Mouse (Mus musculus): ENCODE results near the gene Sdr39u1.
A peak's percentile ranks its signal among the peaks of the same experiment; 100 is the strongest.

The Sdr39u1 gene

GRCm38 (mm10) chr14:55884713-55885113 lies 15.4 kb downstream of the Sdr39u1 start, which contains the start of gene Khnyn:
TSS of gene Khnyn (plus strand) at chr14:55884947.
- peak; percentile 69 to 73 for DNase-seq (ENCODE audit: low spot score in 2 of 2)

DNA sequence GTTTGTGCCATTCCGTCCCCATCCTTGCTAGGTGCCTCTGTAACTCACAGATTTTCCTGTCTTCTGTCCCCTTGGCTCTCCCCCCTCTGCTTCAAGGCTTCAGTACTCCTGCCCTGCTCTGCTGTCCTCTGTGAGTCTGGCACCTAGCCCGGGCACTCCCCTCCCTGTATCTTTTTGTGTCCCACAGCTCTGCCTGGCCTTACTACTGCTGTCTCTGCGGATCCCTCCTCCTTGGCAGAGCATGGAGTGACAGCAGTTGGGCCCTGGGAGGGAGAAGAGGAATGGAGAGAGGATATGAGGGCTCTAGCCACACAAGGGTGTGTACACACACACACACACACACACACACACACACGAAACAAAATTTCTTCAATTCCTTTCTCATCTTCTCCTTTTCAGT lies 15.9 kb downstream of the Sdr39u1 start, which contains the start of gene Cbln3:
Cbln3 (minus strand) TSS at position 227 of the 400 bp plus-strand sequence.
- DNase-seq (ENCODE audit: low spot score in 2 of 2) = no peak

DNA sequence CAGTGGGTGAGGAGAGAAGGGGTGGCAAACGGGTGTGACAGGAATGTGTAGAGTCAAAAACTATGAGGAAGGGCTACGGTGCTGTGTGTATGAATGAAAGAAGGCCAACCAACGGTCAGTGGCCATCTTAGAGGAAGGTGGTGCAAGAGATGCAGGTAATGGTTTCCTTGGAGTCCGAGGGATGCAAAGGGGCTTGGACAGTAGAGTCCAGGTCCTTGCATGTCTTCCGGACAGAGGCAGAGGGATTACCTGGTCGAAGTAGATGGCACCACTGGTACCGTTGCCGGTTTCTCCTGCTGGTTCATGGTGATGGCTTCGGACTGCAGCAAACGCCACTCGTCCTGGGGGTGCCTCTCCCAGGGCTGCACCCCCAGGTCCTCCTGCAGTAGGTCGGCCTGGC lies 16.4 kb downstream of the Sdr39u1 start:
- no peak for DNase-seq (ENCODE audit: low spot score in 2 of 2)

DNA sequence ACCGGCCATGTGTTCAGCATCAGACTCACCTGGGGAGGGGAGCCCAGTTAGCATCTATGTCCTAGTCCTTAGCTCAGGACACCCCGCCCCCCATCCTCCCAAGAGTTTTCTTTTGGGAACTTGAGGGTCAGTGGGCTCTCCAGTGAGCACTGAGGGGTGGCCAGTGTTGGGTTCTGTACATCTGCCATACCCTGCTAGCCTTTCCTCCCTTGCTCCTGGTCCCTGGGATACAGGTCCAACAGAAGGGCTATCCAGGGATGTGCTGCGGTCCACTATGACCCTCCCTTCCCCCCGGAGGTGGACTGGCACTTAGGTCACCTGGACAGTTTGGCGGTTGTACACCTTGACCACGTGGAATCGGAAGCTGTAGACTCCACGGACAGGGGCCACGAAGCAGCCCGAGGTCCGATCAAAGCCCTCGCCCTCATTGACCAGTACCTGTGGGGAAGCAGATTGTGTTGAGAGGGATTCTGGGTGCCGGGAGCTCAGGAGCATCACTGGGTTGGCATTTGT lies 16.9 kb downstream of the Sdr39u1 start:
- no peak for DNase-seq (ENCODE audit: low spot score in 2 of 2)

DNA sequence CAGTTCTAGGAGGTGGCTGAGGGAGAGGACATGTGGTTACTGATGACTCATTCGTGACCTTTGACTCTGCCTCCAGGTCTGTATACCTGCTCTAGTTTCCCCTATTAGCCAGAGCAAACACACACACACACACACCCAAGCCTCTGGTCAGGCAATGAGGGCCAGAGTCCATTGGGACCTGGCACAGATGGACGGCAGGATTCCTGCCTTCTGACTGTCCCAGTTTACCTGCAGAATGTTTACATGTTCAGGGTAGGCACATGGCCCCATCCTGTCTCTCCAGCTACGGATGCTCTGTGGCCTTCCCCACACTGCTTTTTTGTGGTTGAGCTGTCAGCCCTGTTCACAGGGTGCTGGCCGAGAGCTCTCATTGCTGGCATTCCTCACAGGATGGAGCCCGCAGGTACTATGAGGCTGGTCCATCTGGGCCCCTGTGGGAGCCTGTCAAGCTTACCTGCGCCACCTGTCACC lies 17.9 kb downstream of the Sdr39u1 start:
- no peak for DNase-seq (ENCODE audit: low spot score in 2 of 2)

GRCm38 (mm10) chr14:55880982-55881381 lies 19.1 kb downstream of the Sdr39u1 start:
- DNase-seq (ENCODE audit: low spot score in 2 of 2) = no peak

GRCm38 (mm10) chr14:55879623-55880022 lies 20.5 kb downstream of the Sdr39u1 start:
- DNase-seq (ENCODE audit: low spot score in 2 of 2) = peak; percentile 71 to 76

DNA sequence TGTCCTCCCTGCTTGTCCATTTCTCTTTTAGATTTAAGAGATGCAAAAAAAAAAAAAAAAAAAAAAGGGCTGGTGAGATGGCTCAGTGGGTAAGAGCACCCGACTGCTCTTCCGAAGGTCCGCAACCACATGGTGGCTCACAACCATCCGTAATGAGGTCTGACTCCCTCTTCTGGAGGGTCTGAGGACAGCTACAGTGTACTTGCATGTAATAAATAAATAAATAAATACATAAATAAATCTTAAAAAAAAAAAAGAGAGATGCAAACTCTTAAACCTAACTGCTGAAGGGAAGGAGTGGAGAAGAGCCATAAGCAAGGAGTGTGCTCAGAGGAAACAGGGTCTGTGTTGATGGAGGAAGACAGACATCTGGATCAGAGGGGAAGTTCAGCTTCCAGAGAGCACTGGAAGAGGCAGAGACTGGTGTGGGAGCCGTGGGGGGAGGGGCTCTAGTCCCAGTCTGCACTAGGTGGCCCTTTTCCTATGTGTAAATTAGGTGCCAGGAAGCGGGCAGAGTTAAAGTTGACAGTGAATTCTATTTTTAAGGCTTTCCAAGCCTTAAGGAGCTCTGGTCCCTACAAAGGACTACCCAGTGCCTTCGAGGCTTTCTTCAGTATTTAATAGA lies 21.7 kb downstream of the Sdr39u1 start:
- DNase-seq (ENCODE audit: low spot score in 2 of 2) = no peak

- no peak for DNase-seq (ENCODE audit: low spot score in 2 of 2)
These were observed 22.4 kb downstream of the Sdr39u1 start for GRCm38 (mm10) chr14:55877469-55878315.

DNA sequence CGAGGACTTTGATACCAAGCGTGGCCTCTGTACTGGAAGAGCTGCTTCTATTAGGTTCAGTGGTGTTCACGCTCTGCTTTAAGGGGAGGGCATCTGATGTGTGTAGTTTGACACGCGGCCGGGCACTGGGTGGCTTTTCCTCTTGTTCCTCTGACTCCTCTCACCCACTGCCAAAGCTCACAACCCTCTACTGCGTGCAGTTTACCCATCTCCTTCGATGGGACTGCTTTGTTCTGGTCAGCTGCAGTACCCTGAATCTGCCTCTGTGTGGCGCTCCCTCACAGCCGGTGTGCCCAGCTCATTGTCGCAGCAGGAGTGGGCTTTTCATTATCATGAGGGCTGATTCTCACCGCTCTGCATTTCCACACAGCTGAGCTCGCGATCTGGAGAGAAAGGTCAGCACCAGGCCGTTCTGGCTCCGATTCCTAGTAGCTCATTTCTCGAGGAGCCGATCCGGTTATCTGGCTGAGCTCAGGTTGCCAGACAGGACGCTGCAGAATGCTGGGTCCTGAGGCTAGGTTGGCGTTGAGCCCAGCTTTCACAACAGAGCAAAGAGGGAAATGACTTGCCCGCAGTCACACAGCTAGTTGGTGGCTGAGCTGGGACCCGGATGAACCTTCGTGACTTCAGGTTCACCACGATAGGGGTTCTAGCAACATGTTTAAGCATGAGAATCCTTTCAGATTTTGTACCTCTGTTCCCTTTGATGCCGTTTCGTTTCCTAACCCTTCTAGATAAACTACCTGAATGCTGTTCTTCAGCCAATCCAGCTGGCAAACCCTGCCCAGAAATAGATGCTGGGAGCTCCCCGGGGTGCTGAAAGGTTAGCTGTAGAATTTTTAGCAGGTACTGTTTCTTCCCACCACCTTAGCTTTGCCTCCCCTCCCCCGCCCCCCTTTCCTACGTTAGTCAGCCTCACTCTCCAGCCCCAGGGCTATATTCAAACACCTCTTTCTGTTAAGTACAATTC lies 26.1 kb downstream of the Sdr39u1 start:
- DNase-seq (ENCODE audit: low spot score in 2 of 2) = peak; percentile 42 to 54

GRCm38 (mm10) chr14:55873242-55873713 lies 26.8 kb downstream of the Sdr39u1 start:
- no peak for DNase-seq (ENCODE audit: low spot score in 2 of 2)

DNA sequence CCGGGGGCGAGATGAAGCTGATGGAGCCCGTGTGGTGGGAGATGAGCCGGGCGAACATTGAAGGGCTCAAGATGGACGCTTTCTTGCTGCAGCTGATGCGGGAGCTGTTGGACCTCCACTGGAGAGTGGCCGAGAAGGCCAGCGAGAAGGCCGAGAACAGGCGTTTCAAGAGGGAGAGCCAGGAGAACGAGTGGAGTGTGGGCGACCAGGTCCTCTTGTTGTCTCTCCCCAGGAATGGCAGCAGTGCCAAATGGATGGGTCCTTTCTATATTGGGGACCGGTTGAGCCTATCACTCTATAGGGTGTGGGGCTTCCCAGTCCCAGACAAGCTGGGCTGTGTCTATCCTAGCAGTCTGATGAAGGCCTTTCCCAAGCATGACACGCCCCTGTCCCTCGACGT lies 27.5 kb downstream of the Sdr39u1 start:
- no peak for DNase-seq (ENCODE audit: low spot score in 2 of 2)

- DNase-seq (ENCODE audit: low spot score in 2 of 2) = no peak
These were observed 28.1 kb downstream of the Sdr39u1 start for GRCm38 (mm10) chr14:55872039-55872438.

- no peak for DNase-seq (ENCODE audit: low spot score in 2 of 2)
These were observed 30.6 kb downstream of the Sdr39u1 start for GRCm38 (mm10) chr14:55869538-55869937.

DNA sequence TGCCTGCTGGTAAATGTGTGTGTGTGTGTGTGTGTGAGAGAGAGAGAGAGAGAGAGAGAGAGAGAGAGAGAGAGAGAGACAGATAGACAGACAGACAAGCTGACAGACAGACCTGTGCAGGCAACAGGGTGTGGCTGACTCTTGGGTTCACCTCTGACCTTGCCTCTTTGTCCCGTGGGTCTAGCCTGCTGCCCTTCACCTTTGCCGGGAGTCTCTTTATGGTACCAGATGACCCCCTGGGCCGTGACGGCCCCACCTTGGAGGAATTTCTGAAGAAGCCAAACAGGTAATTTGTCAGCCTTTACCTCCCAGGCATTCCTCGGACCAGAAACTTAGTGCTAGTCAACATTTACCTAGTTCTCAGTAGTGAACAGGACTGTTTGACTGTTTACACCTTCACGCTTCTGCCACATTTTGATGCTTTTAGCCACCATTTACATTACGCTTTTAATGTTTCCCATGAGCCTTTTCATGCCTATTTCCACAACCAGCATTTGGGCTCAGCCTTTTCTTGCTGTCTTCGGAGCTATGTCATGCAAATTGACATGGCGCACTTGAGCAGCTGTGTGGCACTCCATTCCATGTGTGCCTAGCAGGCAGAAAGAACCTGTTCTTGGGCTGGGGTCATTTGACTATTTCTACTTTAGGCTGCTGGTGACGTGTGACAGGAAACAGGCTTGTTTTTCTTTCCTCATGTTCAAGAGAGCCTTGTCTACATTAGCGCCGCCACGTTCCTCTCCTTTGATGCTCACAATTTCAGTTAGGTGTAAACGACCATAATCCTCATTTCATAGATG lies 31.7 kb downstream of the Sdr39u1 start:
- DNase-seq (ENCODE audit: low spot score in 2 of 2) = no peak

DNA sequence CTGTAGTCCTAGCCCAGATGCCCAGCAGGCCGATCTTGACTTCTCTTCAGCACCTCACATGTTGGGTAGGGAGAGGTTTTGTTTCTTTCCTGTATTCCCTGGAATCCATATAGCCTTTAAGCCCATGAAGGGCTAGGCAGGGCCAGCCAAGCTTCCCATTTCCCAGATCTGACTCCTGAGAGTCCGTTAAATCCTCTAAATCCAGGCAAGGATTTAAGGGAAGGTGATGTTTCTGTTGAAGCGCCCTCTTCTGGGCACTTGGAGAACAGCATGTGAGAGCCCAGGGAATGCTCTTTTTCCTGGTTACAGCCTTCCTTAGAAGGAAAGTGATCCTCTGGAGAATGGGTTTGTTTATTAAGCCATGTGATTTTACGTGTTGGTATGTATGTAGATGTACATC lies 33.1 kb downstream of the Sdr39u1 start:
- DNase-seq (ENCODE audit: low spot score in 2 of 2) = no peak

- no peak for DNase-seq (ENCODE audit: low spot score in 2 of 2)
These were observed 36.3 kb downstream of the Sdr39u1 start for GRCm38 (mm10) chr14:55863773-55864172.

- DNase-seq (ENCODE audit: low spot score in 2 of 2) = no peak
These were observed 37.1 kb downstream of the Sdr39u1 start for GRCm38 (mm10) chr14:55862970-55863369.

- DNase-seq (ENCODE audit: low spot score in 2 of 2) = no peak
These were observed 37.9 kb downstream of the Sdr39u1 start for GRCm38 (mm10) chr14:55862186-55862585.

DNA sequence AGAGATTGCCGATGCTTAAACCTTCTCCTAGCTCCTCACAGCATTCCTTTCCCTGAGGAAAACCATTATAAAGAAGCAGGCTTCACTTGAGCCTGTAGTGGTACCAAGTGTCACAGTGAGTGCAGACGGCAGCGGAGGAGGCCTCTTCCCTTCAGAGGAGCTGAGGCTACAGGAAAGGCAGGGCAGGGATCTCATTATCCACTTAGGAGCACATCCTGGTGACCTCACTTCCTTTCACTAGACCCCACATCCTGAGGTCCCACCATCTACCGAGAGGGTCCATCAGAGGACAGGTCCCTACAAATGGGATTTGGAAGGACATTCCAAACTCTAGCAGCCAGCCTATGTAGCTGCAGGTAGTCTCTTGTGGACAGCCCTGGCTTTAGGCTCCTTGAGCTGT lies 42.5 kb downstream of the Sdr39u1 start:
- DNase-seq (ENCODE audit: low spot score in 2 of 2) = no peak

Data from right cerebral cortex, postnatal 36 days (tissue).